Mouse (Mus musculus) layer of hippocampus, postnatal 36 days (tissue): ENCODE measurements around the gene Tmem121b. TPM values are rescaled to one million over a fixed set of nuclear protein-coding genes. Genes with fewer than 3 reads are reported as not detected.

Experiments
- DNase-seq, 2 experiments: peaks; one replicate each; pipeline ENCODE4 v3.0.0; 2022
- total RNA-seq, 2 experiments: library from RNA; stranded (reverse); gene quantifications; 2 replicates each; pipeline ENCODE4 v1.2.3; 2021

Gene Tmem121b
- total RNA-seq, 2 experiments from 2014 or later, result 37.7 to 41.3 TPM

GRCm38 (mm10) chr6:120492499-120493373 lies 871 bp downstream of the Tmem121b start:
- peak; percentile 33 to 50 for DNase-seq

GRCm38 (mm10) chr6:120491862-120492498 lies 1.6 kb downstream of the Tmem121b start:
- DNase-seq, result peak in 1 of 2 experiments; percentile 24

- DNase-seq, result no peak
Measured at GRCm38 (mm10) chr6:120491064-120491463, 2.5 kb downstream of the Tmem121b start.

- no peak for DNase-seq
Measured at GRCm38 (mm10) chr6:120489461-120489860, 4.1 kb downstream of the Tmem121b start.

- no peak for DNase-seq
Measured at GRCm38 (mm10) chr6:120488647-120489046, 5.0 kb downstream of the Tmem121b start.

- DNase-seq, result no peak
Measured at GRCm38 (mm10) chr6:120486051-120486510, 7.5 kb downstream of the Tmem121b start.

GRCm38 (mm10) chr6:120485038-120485437 lies 8.6 kb downstream of the Tmem121b start:
- DNase-seq, result no peak

GRCm38 (mm10) chr6:120483211-120483626 lies 10.4 kb downstream of the Tmem121b start:
- no peak for DNase-seq

GRCm38 (mm10) chr6:120482756-120483155 lies 10.9 kb downstream of the Tmem121b start:
- DNase-seq, result no peak

GRCm38 (mm10) chr6:120482021-120482420 lies 11.6 kb downstream of the Tmem121b start:
- no peak for DNase-seq

- no peak for DNase-seq
Measured at GRCm38 (mm10) chr6:120481538-120481937, 12.1 kb downstream of the Tmem121b start.

- DNase-seq, result no peak
Measured at GRCm38 (mm10) chr6:120480361-120480760, 13.2 kb downstream of the Tmem121b start.

GRCm38 (mm10) chr6:120479302-120479701 lies 14.3 kb downstream of the Tmem121b start:
- DNase-seq, result no peak

- DNase-seq, result no peak
Measured at GRCm38 (mm10) chr6:120475288-120475687, 18.3 kb downstream of the Tmem121b start.

GRCm38 (mm10) chr6:120473427-120473826 lies 20.2 kb downstream of the Tmem121b start:
- DNase-seq, result no peak

GRCm38 (mm10) chr6:120472455-120473140 lies 21.0 kb downstream of the Tmem121b start:
- DNase-seq, result no peak

GRCm38 (mm10) chr6:120471991-120472441 lies 21.6 kb downstream of the Tmem121b start:
- DNase-seq, result no peak

- no peak for DNase-seq
Measured at GRCm38 (mm10) chr6:120470666-120471065, 22.9 kb downstream of the Tmem121b start.

- no peak for DNase-seq
Measured at GRCm38 (mm10) chr6:120469770-120470169, 23.8 kb downstream of the Tmem121b start.

- no peak for DNase-seq
Measured at GRCm38 (mm10) chr6:120469268-120469667, 24.3 kb downstream of the Tmem121b start.

- no peak for DNase-seq
Measured at GRCm38 (mm10) chr6:120468259-120468658, 25.3 kb downstream of the Tmem121b start.

GRCm38 (mm10) chr6:120466609-120467329 lies 26.8 kb downstream of the Tmem121b start:
- no peak for DNase-seq
